Mouse (Mus musculus) layer of hippocampus, adult 6 months (tissue): Measurements from ENCODE around the gene Idh3a. TPM values are rescaled to one million over a fixed set of nuclear protein-coding genes. Genes with fewer than 3 reads are reported as not detected.

ENCODE experiments used
- long read RNA-seq, 2 experiments: library from polyadenylated mRNA; unstranded; transcript quantifications; one replicate each; pipeline ENCODE4 v2.0.0; 2019 to 2020
- polyA plus RNA-seq: library from polyadenylated mRNA; unstranded; fragments of <200 nt; fragmentation: Nextera tagmentation; gene quantifications from 2 replicates; pipeline ENCODE4 v1.2.3, GENCODE M21; 2021

Idh3a gene
- 364 and 382 TPM in 2 replicates for polyA plus RNA-seq
- long read RNA-seq, experiment 1, transcript Idh3a-205 (11 exons, 2,580 nt): major isoform, 655 of 747 reads
- long read RNA-seq, experiment 1, partial matches to known transcripts: 54 of 747 reads
- long read RNA-seq, experiment 1, other reads (novel, unspliced or antisense): 35 of 747 reads
- long read RNA-seq, experiment 2, transcript Idh3a-203 (8 exons, 1,570 nt): minor isoform, 5 of 2,396 reads
- long read RNA-seq, experiment 2, transcript Idh3a-205 (11 exons, 2,580 nt): major isoform, 2,231 of 2,396 reads
- long read RNA-seq, experiment 2, partial matches to known transcripts: 44 of 2,396 reads
- long read RNA-seq, experiment 2, other reads (novel, unspliced or antisense): 113 of 2,396 reads

GRCm38 (mm10) chr9:54586199-54587061, at the start of gene Idh3a:
Idh3a (plus strand) TSS chr9:54586334.

GRCm38 (mm10) chr9:54538684-54539083, 47.5 kb upstream of the Idh3a start, which contains the start of gene Sh2d7:
Sh2d7 (plus strand) TSS chr9:54538984.

GRCm38 (mm10) chr9:54559771-54560471, 26.2 kb upstream of the Idh3a start, which contains the start of gene Cib2:
Cib2 (minus strand) TSS chr9:54560218.

Other genes starting within 250 kb of the Idh3a start
- 32.2 and 38.0 TPM in 2 replicates for gene Dmxl2, start 84.7 kb upstream of the Idh3a start, polyA plus RNA-seq
- gene Sh2d7, start 47.4 kb upstream of the Idh3a start, polyA plus RNA-seq: 0.05 TPM in 1 of 2 replicates, not detected in the other
- gene Cib2, start 26.1 kb upstream of the Idh3a start, polyA plus RNA-seq: 39.9 and 50.3 TPM in 2 replicates
- 205 and 207 TPM in 2 replicates for gene Acsbg1, start 75.5 kb downstream of the Idh3a start, polyA plus RNA-seq
- gene Dnaja4, start 112.5 kb downstream of the Idh3a start, polyA plus RNA-seq: 9.6 and 9.9 TPM in 2 replicates
- gene Wdr61, start 148.2 kb downstream of the Idh3a start, polyA plus RNA-seq: 78.7 and 81.5 TPM in 2 replicates
- gene Crabp1, start 178.4 kb downstream of the Idh3a start, polyA plus RNA-seq: 1.8 and 2.9 TPM in 2 replicates